Mouse (Mus musculus) testis, postnatal 10 days (tissue): ENCODE measurements around the gene Stk11ip.
A peak's percentile ranks its signal among the peaks of the same experiment; 100 is the strongest.

ENCODE experiments used
- DNase-seq: peaks from one replicate; pipeline ENCODE4 v3.0.0; 2021; ENCODE audit warnings: low spot score

Stk11ip gene

DNA sequence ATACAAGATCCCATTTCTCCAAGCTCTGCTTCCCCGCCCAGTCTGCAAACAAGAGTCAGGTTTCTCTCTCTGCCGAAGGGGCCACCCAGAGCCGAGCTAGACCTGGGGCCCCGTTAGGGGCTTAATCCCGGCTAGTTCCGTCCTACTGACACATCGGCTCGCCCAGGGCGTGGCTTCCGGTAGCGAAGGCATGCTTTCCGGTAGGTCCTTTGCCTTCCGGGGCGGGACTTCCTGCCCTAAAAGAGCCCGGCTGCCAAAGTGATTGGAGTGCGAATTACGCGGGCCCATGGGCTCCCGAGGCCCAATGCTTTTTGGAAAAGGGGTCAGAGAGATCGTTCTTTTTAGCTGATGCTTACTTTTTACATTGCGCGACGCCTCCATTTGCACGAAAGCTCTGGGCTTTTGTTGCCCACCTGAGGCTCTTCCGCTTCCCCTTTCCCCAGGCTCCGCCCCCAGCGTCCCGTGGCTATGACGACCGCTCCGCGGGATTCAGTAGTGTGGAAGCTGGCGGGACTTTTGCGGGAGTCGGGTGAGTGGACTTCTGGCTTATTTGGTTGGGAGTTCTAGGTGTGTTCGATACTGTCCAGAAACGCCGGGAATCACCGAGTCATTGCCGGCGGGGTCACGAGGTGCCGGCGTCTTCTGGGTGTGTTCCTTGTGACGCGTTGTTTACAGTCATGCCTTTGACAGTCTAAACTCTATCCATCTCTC lies at the start of gene Stk11ip:
TSS of gene Stk11ip (plus strand) at position 209 of the 711 bp plus-strand sequence.
- peak; percentile 94 for DNase-seq

DNA sequence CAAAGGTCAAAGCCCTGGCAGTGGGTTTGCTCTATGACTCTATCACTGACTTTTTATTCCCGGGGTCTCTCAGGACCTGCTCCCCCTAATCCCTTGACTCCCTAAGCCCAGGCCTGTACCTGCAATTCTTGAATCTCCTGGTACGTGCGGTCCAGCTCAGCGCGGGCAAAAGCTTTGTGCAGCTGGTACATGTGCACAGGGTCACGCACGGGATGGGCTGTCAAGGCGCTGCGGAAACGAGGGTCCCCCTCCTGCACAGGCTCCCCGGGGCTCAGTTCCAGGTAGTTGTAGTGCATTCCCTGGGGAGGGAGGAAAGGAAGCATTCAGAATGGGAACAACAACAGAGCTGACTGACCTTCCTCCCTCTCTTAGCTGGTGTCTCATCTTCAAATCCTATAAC lies 44.9 kb upstream of the Stk11ip start:
- DNase-seq, result no peak

DNA sequence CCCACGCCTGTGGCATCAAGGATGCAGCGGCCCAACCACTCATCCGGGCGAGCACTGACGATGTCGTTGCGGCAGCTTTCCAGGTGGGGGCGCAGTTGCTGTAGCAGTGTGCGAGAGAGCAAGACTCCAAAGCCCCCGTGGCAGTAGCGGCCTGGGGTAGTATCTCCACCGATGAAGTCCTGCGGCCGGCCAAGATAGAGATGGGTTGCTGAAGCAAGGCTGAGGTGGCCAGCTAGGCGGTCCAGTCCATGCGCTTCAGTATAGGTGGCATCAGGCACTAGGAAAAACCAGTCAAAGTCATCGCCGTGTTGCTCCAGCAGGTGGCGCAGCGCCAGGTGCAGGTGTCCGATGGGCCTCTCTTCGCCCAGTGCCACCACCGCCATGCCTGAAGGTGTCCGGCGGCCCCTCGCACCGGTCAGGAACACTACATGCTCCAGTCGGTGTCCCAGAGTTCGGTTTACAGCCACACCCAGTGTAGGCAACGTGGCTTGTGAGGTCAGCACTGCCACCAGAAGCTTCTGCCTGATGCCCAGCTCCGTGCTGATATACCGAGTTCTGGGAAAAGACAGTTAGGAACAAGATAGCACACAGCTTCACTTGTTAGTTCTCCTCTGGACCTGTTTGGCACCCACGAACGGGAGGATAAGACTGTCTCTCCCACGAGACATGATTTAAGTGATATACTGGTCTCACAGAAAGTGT lies 43.9 kb upstream of the Stk11ip start:
- peak; percentile 90 for DNase-seq

DNA sequence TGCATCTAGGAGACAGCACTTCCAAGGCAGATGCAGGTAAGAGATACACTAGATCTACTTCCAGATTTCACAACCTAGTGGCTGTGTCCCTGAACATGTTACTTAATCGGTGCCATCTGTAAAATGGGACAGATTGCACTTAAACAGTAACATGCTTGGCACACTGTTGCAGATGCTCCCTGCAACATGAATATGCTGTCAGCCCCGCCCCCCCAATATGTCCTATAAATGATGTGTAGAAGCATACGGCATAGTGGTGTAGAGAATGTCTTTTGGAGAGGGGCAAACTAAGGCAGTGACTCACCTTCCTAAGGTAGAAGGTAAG lies 43.4 kb upstream of the Stk11ip start:
- no peak for DNase-seq

DNA sequence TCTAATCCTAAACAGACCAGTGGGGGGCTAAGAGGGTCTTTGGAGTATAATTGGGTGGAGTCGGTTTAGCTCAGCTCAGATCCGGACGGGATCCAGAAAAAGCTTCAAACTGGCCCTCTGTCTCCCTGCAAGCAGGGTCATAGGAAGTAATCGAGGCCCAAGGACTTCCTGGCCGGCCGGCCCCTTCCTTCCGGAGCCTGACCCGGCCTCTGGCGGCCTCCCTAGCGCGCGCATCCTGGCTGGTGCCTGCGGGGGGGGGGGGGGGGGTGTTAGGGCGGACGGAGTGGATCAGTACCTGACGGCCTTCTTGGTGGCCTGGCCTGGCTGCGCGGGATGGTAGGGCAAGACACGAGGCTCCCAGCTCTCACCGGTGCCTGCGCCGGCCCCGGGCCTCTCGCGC lies 42.8 kb upstream of the Stk11ip start:
- no peak for DNase-seq

DNA sequence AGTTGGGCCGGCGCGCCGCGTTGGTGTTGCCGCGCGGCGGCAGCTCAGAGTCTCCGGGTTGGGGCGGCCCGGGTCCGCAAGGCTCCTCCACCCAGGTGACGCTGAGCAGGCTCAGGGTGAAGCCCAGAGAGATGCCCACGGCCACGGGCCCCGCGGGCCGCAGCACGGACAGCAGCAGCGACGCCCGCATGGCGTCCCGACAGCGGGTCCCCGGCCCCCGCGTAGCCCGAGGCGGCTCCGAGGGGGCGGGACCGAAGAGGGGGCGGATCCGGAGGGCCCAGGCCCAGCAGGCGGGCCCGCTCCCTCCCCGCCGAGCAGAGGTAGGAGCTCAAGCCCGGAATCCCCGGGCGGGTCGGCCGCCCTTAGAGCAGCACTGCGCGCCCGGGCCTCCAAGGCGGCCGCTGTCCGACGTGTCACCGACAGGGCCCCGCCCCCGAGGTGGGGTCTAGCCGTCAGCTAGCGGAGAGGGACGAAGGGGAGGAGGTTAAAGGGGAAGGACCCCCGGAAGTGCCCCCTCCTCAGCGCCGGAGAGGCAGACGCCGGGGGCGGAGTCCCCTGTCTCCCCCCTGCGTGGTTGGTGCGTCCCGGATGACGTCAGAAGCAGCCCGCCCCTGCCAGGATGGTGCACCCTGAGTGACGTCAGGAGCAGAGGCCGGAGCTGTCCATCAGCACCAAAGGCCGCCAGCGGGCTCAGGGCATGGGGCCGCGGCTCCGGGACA lies 42.3 kb upstream of the Stk11ip start, which contains the start of the genes Chpf and Tmem198:
TSS of gene Chpf (minus strand) at position 392 of the 719 bp plus-strand sequence.
TSS of gene Tmem198 (plus strand) at position 617 of the 719 bp plus-strand sequence.
- DNase-seq, result peak; percentile 96

DNA sequence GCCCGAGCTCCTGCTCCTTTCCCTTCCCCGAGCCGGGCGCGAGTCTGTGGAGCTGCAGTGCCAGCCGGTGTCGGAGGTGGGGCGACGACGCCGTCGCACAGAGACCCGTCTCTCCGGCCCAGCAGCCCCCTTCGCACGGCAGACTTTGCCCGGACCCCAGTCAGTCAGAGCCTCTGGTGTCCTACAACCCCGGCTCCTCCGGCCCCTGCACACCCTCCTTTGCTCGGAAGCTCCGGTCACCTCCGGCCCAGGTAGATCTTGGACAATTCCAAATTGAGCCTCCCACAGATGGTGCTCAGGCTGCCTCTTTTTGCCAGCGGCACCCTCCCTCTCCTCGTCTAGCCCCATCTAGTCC lies 41.7 kb upstream of the Stk11ip start:
- DNase-seq, result no peak

DNA sequence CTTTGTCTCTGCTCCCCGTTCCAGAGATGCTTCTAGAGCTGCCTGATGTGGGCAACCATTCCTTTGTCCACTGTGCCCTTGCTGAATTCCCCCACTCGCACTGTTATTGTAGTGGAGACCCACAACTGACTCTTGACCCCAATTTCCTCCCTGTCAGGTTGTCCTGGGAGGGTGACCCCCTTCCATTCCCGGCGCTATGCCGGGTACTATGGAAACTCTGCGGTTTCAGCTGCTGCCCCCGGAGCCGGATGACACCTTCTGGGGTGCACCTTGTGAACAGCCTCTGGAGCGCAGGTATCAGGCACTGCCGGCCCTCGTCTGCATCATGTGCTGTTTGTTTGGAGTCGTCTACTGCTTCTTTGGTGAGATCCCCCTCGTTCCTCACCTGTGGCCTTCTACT lies 41.3 kb upstream of the Stk11ip start:
- no peak for DNase-seq

DNA sequence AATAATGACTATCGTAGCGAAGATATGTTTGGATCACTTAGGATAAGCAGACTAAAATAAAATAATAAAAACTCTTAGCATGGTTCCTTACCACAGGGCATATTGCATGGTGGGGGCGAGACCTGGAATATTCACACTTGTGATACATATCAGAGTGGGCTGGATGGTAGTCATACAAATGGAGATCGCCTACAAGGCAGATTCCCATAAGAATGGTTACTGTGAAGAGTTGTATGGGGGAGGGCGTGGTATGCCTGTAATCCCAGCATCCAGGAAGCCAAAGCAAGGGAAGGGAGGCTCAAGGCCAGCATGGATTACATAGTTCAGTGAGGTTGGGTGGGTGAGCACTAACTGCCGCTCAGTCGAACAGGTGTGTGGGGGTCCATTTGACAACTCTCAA lies 40.6 kb upstream of the Stk11ip start:
- no peak for DNase-seq

DNA sequence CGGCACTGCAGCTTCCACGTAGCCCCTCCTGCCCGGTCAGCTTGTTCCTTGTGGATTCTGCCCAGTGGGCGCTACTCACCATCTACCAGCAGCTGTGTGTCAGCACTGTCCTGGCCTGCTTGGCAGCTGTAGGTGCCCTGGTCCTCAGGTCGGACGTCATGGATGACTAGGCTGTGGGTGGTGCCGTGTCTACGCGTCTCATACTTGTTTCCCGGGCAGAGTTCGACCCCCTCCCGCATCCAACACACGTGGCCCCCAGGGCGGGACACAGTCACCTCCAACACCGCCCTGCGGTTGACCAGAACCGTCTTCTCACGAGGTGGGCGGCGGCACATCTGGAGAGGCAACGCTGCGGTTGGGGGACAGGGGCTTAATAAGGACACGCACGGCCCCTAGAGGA lies 34.8 kb upstream of the Stk11ip start:
- DNase-seq, result no peak

DNA sequence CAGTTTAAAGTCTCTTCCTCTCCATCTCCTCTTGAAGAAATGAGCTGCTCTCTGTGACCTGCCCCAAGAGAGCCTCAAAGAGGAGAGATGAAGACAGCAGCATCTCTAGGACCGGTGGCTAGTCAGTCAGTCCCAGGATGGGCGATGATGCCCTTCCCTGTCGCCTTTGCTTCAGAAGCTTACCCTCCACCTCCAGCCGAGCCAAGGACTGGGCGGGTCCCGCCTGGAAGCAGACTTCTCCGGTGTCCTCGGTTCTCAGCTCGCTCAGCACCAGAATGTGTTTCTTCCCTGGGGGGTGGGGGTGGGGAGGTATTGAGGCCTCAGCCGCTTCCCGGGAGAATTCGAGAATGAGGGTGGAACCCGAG lies 34.3 kb upstream of the Stk11ip start:
- no peak for DNase-seq

DNA sequence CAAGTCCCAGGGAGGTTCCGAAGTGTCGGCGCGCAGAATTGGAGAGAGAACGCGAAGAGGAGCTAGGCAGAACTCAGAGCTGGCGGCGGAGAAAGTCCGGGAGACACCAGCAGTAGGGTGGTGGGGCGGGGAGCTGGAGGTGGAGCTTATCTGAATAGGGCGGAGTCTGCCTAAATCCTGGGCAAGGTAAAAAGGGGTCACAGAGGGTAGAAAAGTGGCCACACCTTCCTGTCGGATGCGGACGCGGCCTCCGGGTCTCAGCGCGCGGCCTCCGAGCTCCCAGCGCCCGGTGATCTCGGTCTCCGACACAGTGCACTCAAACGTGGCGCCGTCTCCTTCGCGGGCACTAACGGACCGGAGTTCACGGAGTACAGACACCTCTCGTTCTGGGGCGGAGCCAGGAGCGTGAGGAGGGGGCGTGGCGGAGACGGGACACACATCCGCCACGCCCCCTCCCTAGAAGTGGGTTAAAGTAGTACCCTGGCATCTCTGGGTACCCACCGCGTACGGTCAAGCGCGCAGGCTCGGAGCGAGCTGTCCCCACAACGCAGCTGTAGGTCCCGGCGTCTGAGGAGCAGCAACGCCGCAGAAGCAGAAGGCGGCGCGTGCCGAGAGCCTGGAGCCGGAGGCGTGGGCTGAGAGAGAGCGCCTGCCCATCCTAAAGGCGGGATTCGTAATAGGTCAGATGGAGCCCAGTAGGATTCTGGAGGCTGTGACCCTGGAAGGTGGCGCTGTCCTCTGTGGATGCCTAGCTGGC lies 33.7 kb upstream of the Stk11ip start:
- peak; percentile 90 for DNase-seq

DNA sequence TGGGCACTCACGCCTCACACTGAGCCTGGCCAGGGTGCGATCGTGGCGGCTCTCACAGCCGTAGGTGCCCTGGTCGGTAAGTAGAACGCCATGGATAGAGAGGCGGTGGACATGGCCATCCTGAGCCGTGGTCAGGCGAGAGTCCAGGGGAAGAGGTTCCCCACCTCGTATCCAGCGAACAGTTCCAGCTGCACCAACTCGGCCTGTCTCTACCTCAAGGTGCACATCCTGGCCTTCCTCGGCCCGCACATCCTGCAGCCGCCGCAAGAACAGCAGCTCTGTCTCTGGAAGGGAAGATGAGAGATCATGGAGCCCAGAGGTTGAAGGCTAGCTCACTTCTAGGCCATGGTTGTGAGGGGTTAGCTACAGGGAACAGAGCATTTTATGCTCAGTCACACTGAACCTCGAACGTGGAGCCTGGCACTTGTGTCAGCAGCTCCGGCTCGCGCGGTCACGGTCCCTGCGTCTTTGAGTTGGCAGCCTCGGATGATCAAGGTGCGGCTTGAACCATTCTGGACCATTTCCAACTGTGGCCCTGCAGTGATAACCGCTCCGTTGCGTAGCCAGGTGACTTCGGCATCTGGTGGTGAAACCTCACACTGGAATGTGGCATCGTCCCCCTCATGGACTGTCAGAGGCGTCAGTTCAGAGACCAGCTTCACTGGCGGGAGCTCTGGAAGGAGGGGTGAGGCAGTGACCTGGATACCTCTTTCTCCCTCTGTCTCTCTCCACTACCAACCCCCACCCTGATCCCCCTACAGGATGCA lies 30.4 kb upstream of the Stk11ip start:
- no peak for DNase-seq

DNA sequence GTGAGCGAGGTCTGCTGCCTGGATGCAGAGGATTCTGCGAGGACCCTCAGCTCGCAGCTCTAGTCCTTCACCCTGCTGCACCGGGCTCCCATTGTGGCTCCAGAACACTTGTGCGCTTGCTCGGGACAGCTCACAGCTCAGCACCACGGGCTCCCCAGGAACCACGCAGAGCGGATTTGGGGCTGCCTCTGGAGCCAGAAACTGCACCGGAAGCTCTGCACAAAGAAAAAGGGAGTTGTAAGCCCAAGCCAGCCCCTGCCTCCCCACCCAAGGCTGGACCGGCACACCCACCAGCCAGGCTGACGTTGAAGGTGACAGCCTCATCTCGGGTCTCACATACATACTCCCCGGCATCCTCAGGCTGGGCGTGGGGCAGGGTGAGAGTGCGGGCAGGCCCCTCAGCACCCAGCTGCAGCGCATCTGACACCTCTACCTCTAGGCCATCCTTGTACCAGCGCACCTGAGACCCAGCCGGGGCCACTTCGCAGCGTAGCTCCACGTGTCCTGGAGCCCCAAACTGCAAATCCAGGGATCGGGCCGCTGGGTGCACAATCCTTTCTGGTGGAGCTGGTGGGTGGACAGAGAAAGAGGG lies 28.7 kb upstream of the Stk11ip start:
- no peak for DNase-seq

DNA sequence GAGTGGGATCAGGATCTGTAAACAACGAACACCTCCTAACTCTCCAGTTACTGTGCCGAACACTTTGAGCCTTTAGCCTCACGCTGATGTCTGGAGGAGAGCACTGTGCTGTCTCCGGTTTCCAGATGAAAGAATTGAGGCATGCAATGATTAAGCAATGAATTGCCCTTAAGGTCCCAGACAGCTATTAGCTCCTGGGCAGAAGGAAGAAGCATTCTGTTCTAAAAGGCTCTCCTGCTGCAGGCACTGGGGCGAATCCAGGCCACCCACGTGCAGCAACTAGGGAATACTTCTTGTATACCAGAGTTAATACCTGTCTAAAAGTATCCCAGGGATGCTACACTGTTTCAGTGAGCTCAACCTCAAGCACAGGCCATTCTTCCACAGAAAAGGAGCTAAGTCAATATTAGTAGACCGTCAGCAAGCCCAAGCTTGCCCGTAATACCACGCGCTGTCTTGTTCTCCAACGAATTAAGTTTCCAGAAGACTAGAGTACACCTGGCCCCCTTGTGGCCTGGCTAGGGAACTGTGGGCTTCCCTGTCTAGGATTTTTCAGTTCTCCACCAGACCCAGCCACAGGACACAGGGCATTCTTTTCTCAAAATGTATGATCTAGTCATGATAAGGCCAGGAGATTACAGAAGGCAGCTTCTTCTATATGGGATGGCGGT lies 26.3 kb upstream of the Stk11ip start:
- DNase-seq, result no peak

DNA sequence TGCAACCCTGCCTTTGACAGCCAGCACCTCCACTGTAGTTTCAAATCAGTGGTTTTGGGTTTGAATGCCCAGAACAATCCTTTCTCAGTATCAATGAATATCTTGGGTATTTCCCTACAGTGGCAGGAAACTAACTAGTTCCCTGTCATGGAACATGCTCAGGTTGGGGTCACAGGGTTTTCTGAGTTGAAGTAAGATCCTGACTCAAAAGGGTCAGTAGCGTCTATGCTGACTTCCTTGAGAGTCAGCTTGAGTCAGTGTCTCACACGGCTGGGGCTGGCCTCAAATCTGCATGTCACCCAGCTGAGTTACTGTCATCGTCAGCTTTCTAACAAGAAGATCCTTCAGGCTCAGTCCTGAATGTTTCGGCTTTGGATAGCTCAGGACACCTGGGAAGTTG lies 22.4 kb upstream of the Stk11ip start:
- no peak for DNase-seq

DNA sequence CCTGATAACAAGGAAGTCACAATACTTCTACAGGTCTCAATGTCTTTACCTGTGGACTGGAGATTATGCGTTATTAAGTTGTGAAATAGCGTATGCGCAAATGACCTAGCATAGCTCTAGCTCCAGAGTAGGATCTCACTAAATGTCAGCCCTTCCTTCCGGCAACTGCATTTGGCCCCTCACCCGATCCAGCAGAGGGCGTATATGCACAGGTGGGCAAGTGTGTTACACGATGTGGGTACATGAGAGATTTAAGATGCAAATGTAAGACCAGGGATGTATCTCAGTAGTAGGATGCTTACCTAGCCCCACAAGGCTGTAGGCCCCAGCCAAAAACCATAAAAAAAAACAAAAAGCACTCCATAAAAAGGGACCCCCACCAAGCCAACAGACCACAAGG lies 21.9 kb upstream of the Stk11ip start:
- no peak for DNase-seq

DNA sequence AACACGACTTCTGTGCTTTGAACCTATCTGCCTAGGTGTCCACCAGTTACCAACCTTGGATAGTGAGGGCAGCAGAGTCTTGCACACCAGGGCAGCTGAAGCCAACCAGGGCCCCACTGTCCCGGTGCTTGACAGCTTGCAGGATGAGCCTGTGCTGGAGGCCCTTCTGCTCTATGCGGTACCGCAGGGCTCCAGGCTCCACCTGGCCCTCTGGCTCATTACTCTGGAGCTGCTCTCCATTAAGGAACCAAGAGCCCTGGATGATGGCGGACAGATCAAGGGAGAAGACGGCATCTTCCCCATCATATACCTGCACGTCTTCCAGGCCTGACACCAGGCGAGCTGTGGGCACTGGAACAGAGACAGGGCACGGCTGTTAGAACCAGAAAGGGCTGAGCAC lies 19.4 kb upstream of the Stk11ip start:
- no peak for DNase-seq

DNA sequence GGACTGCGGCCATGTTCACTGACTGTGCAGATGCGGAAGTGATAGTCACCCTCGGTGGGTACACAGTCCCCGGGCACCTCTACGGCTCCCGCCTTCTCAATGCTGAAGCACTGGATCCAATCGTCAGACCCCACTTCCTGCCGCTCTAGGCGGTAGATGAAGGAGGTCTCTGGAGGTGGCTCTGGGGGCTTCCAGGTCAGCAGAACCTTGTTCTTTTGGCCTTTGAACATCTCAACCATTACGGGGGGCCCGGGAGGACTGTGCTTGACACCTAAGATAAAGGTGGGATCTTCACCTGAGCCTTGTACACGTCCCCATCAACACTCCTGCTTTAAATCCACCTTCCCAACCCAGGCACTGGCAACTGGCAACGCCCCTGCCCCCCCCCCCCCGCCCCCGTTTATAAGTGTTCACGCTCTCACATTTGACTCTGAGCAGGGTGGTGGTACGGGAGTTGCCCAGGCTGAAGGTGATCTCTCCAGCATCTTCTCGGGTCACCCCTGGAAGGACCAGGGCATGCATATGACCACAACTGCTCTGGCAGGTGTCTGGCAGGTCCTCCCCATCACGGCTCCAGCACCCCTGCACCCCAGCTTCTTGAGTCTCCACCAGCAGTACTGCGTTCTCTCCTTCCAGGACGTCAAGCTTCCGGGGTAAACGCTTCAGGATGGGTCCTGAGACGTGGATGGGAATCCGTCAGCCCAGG lies 18.2 kb upstream of the Stk11ip start:
- no peak for DNase-seq

DNA sequence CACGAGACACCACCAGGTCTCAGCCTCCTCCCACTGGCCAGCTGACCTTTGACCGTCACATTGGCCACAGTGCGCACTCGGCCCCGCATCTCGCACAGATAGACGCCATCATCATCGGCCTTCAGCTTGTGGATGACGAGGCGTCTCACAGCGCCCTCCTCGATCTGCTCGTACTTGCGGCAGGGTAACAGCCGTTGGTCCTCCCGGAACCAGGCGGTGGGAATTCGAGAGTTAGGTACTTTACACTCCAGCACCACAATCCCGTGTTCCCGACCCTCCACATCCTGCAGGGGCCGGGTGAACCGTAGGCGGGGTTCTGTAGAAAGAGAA lies 17.7 kb upstream of the Stk11ip start:
- no peak for DNase-seq
